Mouse (Mus musculus) thymus, postnatal 36 days (tissue): Measurements from ENCODE around the gene Rab19.
"Not testable (repeated sequence)": the region's sequence is repeated elsewhere in the genome, so short reads cannot be mapped to it uniquely, and the experiment has no call there.

Experiments used
- DNase-seq, 2 experiments: peaks; one replicate each; pipeline ENCODE4 v3.0.0; 2022; ENCODE audit warnings: mixed read lengths in 2 of 2

Rab19 gene

DNA sequence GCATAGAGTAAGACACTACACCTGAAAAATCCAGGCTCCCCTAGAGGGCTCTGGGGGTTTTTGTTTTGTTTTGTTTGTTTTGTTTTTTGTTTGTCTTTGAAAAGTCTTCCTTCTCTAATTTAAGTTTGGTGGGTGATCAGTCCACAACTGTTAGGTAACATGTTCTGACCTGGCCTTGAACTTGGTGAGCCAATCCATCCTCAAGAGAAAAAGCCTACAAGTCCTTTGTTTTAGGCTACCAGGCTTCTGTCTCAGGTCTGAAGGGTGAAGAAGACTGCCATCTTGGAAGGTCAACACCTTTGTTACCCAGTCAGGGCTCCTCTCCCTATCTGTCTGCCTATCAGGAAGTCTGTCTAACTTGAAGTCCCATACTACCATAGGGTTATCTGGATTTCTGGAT is 52.7 kb downstream of the Rab19 start:
- DNase-seq, result no peak

- no peak for DNase-seq
Measured at GRCm38 (mm10) chr6:39434111-39434885, 53.3 kb downstream of the Rab19 start.

GRCm38 (mm10) chr6:39434886-39435492 is 54.0 kb downstream of the Rab19 start:
- no peak for DNase-seq

GRCm38 (mm10) chr6:39435875-39436274 is 54.9 kb downstream of the Rab19 start:
- DNase-seq, result no peak

- not testable (repeated sequence) for DNase-seq
Measured at GRCm38 (mm10) chr6:39437519-39437918, 56.5 kb downstream of the Rab19 start.
